ENCODE assay signal across 8 mouse cellular contexts in genomic region chr12:80060338-80060737, GRCm38 (mm10). TPM values are rescaled to one million over a fixed set of nuclear protein-coding genes. Genes with fewer than 3 reads are reported as not detected.
DNase-seq lines count a peak whose midpoint lies in the region; ATAC-seq and TF ChIP-seq lines count a peak whose summit lies in the region.

No protein-coding gene starts in this region.

- no peak overlapping the region for H3K9ac ChIP-seq in lung, embryonic 16.5 days (ENCODE audit: low read length)
- H3K9ac ChIP-seq in lung, postnatal 0 days (replicated peaks; ENCODE audit: low read depth), result no peak overlapping the region
- no peak overlapping the region for H3K9ac ChIP-seq in embryonic facial prominence, embryonic 13.5 days
- peak overlapping the region; percentile 39; the same call in 1 of the 2 replicates for H3K9ac ChIP-seq in intestine, embryonic 16.5 days (ENCODE audit: low read depth, low read length)
- no peak overlapping the region for H3K9ac ChIP-seq in neural tube, embryonic 15.5 days (replicated peaks)

- no peak overlapping the region for H3K4me2 ChIP-seq in lung, embryonic 16.5 days (ENCODE audit: low read depth, low read length)
- no peak overlapping the region for H3K4me2 ChIP-seq in lung, postnatal 0 days (replicated peaks; ENCODE audit: low read depth, low read length)
- H3K4me2 ChIP-seq in embryonic facial prominence, embryonic 13.5 days, result no peak overlapping the region
- H3K4me2 ChIP-seq in intestine, embryonic 16.5 days (ENCODE audit: low read depth, low read length), result no peak overlapping the region
- H3K4me2 ChIP-seq in neural tube, embryonic 15.5 days, result no peak overlapping the region

- no peak overlapping the region for H3K4me3 ChIP-seq in lung, embryonic 16.5 days (ENCODE audit: low read length)
- H3K4me3 ChIP-seq in lung, postnatal 0 days (ENCODE audit: low read depth, low read length), result no peak overlapping the region
- H3K4me3 ChIP-seq in embryonic facial prominence, embryonic 13.5 days, result no peak overlapping the region
- H3K4me3 ChIP-seq in intestine, embryonic 16.5 days (ENCODE audit: low read length), result no peak overlapping the region
- H3K4me3 ChIP-seq in neural tube, embryonic 15.5 days (replicated peaks), result no peak overlapping the region

- ATAC-seq in lung, embryonic 16.5 days (ENCODE audit: low read depth), result no peak
- ATAC-seq in lung, postnatal 0 days, result no peak
- ATAC-seq in embryonic facial prominence, embryonic 13.5 days (ENCODE audit: insufficient number of reproducible peaks, insufficient read depth, low FRiP score, low TSS enrichment, low read depth), result no peak
- ATAC-seq in intestine, embryonic 16.5 days, result peak; percentile 2; the same call in 1 of the 2 replicates
- no peak for ATAC-seq in neural tube, embryonic 15.5 days (ENCODE audit: low FRiP score)

- H3K4me1 ChIP-seq in lung, embryonic 16.5 days (replicated peaks; ENCODE audit: control insufficient read depth, insufficient read depth, low read length), result peaks cover 52% of the 10 kb centered on the region
- H3K4me1 ChIP-seq in lung, postnatal 0 days (ENCODE audit: insufficient read depth, low read depth, low read length), result peaks cover 20% of the 10 kb centered on the region
- peaks cover 51% of the 10 kb centered on the region for H3K4me1 ChIP-seq in embryonic facial prominence, embryonic 13.5 days
- peaks cover 42% of the 10 kb centered on the region for H3K4me1 ChIP-seq in intestine, embryonic 16.5 days (ENCODE audit: control insufficient read depth, insufficient read depth, low read length)
- peaks cover 52% of the 10 kb centered on the region for H3K4me1 ChIP-seq in neural tube, embryonic 15.5 days

- H3K36me3 ChIP-seq in lung, embryonic 16.5 days (ENCODE audit: control insufficient read depth, insufficient read depth, low read length), result no peaks in the 10 kb centered on the region
- H3K36me3 ChIP-seq in lung, postnatal 0 days (ENCODE audit: insufficient read depth, low read length), result no peaks in the 10 kb centered on the region
- H3K36me3 ChIP-seq in embryonic facial prominence, embryonic 13.5 days, result no peaks in the 10 kb centered on the region
- no peaks in the 10 kb centered on the region for H3K36me3 ChIP-seq in intestine, embryonic 16.5 days (ENCODE audit: control insufficient read depth, insufficient read depth, low read length)
- no peaks in the 10 kb centered on the region for H3K36me3 ChIP-seq in neural tube, embryonic 15.5 days

- no peak for TF ChIP-seq EP300 in lung, postnatal 0 days (IDR thresholded peaks at IDR 0.05)

- no peak for TF ChIP-seq CTCF in lung, postnatal 0 days (IDR thresholded peaks at IDR 0.05)

- no peak for DNase-seq in lung, postnatal 0 days (ENCODE audit: low spot score)
- DNase-seq in gastrocnemius, postnatal 14 days, result no peak
- no peak for DNase-seq in c-Kit-positive CD71-positive TER-119-positive erythroid progenitor cells, embryonic 14.5 days (ENCODE audit: low spot score)
- DNase-seq in left cerebral cortex, adult 9 months (ENCODE audit: low spot score in 2 of 2), result no peak

- peak overlapping the region; percentile 34; the same call in 1 of the 2 replicates for H3K27ac ChIP-seq in lung, embryonic 16.5 days (ENCODE audit: low read length)
- H3K27ac ChIP-seq in lung, postnatal 0 days (ENCODE audit: low read length), result no peak overlapping the region
- peak overlapping the region; percentile 36 for H3K27ac ChIP-seq in embryonic facial prominence, embryonic 13.5 days
- peak overlapping the region; percentile 78 for H3K27ac ChIP-seq in intestine, embryonic 16.5 days (ENCODE audit: low read length)
- peak overlapping the region; percentile 43; the same call in 1 of the 2 replicates for H3K27ac ChIP-seq in neural tube, embryonic 15.5 days (replicated peaks)

- no peaks in the 10 kb centered on the region for H3K27me3 ChIP-seq in lung, embryonic 16.5 days (ENCODE audit: control insufficient read depth, insufficient read depth, low read depth, low read length)
- H3K27me3 ChIP-seq in lung, postnatal 0 days (replicated peaks; ENCODE audit: insufficient read depth, low read length), result no peaks in the 10 kb centered on the region
- no peaks in the 10 kb centered on the region for H3K27me3 ChIP-seq in embryonic facial prominence, embryonic 13.5 days
- no peaks in the 10 kb centered on the region for H3K27me3 ChIP-seq in intestine, embryonic 16.5 days (replicated peaks; ENCODE audit: control insufficient read depth, insufficient read depth, low read length)
- H3K27me3 ChIP-seq in neural tube, embryonic 15.5 days (replicated peaks), result no peaks in the 10 kb centered on the region

- intact Hi-C loops in gastrocnemius, postnatal 14 days (cut with DNase I; ENCODE audit: low total_unique reads), result no loop called here

- no peaks in the 10 kb centered on the region for H3K9me3 ChIP-seq in lung, embryonic 16.5 days (ENCODE audit: control insufficient read depth, low read length)
- H3K9me3 ChIP-seq in lung, postnatal 0 days (ENCODE audit: low read length), result no peaks in the 10 kb centered on the region
- no peaks in the 10 kb centered on the region for H3K9me3 ChIP-seq in embryonic facial prominence, embryonic 13.5 days
- H3K9me3 ChIP-seq in intestine, embryonic 16.5 days (ENCODE audit: control insufficient read depth, low read length), result no peaks in the 10 kb centered on the region
- H3K9me3 ChIP-seq in neural tube, embryonic 15.5 days (replicated peaks), result no peaks in the 10 kb centered on the region

- WGBS in lung, embryonic 16.5 days, result 38% methylated on average over 9 of the region's 9 CpGs
- 54% methylated on average over 9 of the region's 9 CpGs for WGBS in lung, postnatal 0 days
- 46% methylated on average over 9 of the region's 9 CpGs for WGBS in embryonic facial prominence, embryonic 13.5 days
- WGBS in intestine, embryonic 16.5 days, result 49% methylated on average over 9 of the region's 9 CpGs
- 48% methylated on average over 9 of the region's 9 CpGs for WGBS in neural tube, embryonic 15.5 days

RNA-seq across cellular contexts. Expression of gene Zfp36l1, which starts 52.5 kb away (rescaled TPM):
- 131 and 152 TPM in 2 replicates for polyA plus RNA-seq in lung, embryonic 16.5 days (2015; fragmentation: Nextera tagmentation; extraction: Ambion mirVana)
- polyA plus RNA-seq in lung, postnatal 0 days (2015; fragmentation: Nextera tagmentation; extraction: Ambion mirVana), result 123 and 145 TPM in 2 replicates
- 149 and 151 TPM in 2 replicates for polyA plus RNA-seq in embryonic facial prominence, embryonic 13.5 days (2015; fragmentation: Nextera tagmentation; extraction: Ambion mirVana)
- polyA plus RNA-seq in intestine, embryonic 16.5 days (2015; fragmentation: Nextera tagmentation; extraction: Ambion mirVana), result 79.7 and 89.1 TPM in 2 replicates
- polyA plus RNA-seq in neural tube, embryonic 15.5 days (2015; fragmentation: Nextera tagmentation; extraction: Ambion mirVana), result 33.6 and 54.3 TPM in 2 replicates
- 10 to 100 TPM; 42.4 to 53.9 TPM for total RNA-seq in gastrocnemius, postnatal 14 days (2021)
